Mouse (Mus musculus) stomach, postnatal 0 days (tissue): ENCODE results near the gene Rasal3. TPM values are rescaled to one million over a fixed set of nuclear protein-coding genes. Genes with fewer than 3 reads are reported as not detected.

ENCODE experiments used
- ATAC-seq: fragments of 200-750 bp; cut with Nextera tagmentation; 2 replicates; pipeline ENCODE4 v1.8.0; 2017; ENCODE audit not compliant: low FRiP score, low TSS enrichment
- DNase-seq: peaks from one replicate; pipeline ENCODE4 v3.0.0-alpha.2; 2016; ENCODE audit warnings: low spot score
- H3K27ac ChIP-seq: fragments of 300-500 bp; sonication (generic); replicated peaks from 2 replicates; pipeline ENCODE4 v1.5.1; 2014; ENCODE audit warnings: mild to moderate bottlenecking, control low read depth
- H3K27me3 ChIP-seq: fragments of 300-500 bp; sonication (generic); 2 replicates; pipeline ENCODE4 v1.6.1; 2014; ENCODE audit warnings: low read length; ENCODE audit not compliant: control insufficient read depth, insufficient read depth
- H3K36me3 ChIP-seq: fragments of 300-500 bp; sonication (generic); 2 replicates; pipeline ENCODE4 v1.6.1; 2014; ENCODE audit warnings: low read length, mixed read lengths; ENCODE audit not compliant: control insufficient read depth, insufficient read depth
- H3K4me1 ChIP-seq: fragments of 300-500 bp; sonication (generic); replicated peaks from 2 replicates; pipeline ENCODE4 v1.6.1; 2014; ENCODE audit warnings: antibody characterized with exemption; ENCODE audit not compliant: control insufficient read depth, insufficient read depth
- H3K4me2 ChIP-seq: fragments of 300-500 bp; sonication (generic); replicated peaks from 2 replicates; pipeline ENCODE4 v1.6.1; 2014; ENCODE audit warnings: low read depth, mild to moderate bottlenecking, control low read depth, moderate library complexity
- H3K4me3 ChIP-seq: fragments of 300-500 bp; sonication (generic); 2 replicates; pipeline ENCODE4 v1.5.1; 2014; ENCODE audit warnings: low read depth, low read length, control low read depth
- H3K9ac ChIP-seq: fragments of 300-500 bp; sonication (generic); 2 replicates; pipeline ENCODE4 v1.6.1; 2014; ENCODE audit warnings: mild to moderate bottlenecking, low read length, control low read depth, mixed read lengths
- H3K9me3 ChIP-seq: fragments of 300-500 bp; sonication (generic); 2 replicates; pipeline ENCODE4 v1.6.1; 2016; ENCODE audit warnings: low read length; ENCODE audit not compliant: control insufficient read depth
- CTCF ChIP-seq: IDR thresholded peaks from 2 replicates; pipeline ENCODE4 v1.5.1; 2016; ENCODE audit warnings: antibody characterized with exemption, low read depth, mild to moderate bottlenecking, moderate library complexity
- EP300 ChIP-seq: optimal IDR thresholded peaks from 2 replicates; pipeline ENCODE3; 2016; ENCODE audit warnings: antibody characterized with exemption
- whole genome bisulfite sequencing: fragments of 180-500 bp; shearing (Covaris S2); extraction: QIAGEN DNeasy Blood & Tissue Kit; methylation state at CpG from one replicate; pipeline ENCODE4 v1.1.7; 2014; 5-methylcytosine and 5-hydroxymethylcytosine counted together
- polyA plus RNA-seq: library from polyadenylated mRNA; unstranded; fragments of >200 nt; fragmentation: Nextera tagmentation; extraction: Ambion mirVana; gene quantifications from 2 replicates; pipeline ENCODE4 v1.2.1, GENCODE M21; 2015

Gene Rasal3
- polyA plus RNA-seq, 1 experiment from 2014 or later: 0.63 TPM

DNA sequence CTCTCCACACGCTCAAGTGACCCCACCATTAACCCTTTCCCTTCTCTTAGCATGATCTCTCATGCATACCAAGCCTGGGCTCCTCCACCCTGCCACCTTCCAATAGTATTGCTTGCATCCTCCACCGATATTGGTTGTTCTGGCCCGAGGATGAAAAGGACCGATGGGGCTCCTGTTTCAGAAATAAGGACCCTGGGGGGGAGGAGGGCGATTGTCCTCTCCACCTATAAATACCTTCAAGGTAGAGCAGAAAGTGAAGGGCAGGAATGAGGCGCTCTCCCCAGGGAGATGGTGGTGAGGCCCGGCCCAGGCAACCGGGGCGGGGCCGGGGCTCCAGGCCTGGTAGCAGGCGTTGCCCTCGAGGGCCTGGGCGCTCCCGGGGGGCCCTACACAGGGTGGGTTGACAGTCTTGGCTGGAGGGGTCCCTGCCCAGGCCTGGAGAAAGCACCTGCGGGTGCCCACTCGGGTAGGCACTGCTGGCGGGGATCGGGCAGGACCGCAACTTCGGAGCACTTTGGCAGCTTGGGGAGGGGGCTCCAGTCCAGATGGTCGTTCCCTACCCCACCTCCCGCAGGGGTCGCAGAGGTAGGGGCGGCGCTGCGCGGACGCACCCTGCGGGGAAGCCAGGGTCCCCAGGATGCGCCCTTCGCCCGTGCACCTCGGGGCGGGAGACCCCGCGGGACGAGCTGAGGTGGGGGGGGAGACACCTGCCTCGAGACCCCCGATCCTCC is 14.8 kb downstream of the Rasal3 start:
- peak; percentile 57 for DNase-seq

DNA sequence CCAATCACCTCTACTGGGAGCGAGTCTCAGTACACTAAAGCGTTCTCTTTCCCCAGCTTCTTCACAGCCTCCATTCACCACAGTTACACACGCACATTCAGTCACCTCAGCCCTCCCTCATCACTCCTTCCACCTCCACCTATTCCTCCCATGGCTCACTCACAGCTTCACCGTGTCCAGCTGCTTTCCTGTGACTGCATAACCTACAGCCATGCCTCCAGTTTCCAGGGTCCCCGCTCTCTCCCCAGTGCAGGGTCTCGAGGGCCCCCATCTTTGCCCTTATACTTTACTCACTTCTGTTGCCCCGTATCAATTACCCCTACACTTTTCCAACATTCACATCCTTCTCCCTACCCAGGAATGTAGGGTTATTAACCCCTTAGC is 15.4 kb downstream of the Rasal3 start:
- H3K4me3 ChIP-seq: peak overlapping the region; percentile 78
- WGBS: 39% methylated on average over 7 of the region's 7 CpGs
- H3K9ac ChIP-seq: no peak overlapping the region; the same call in 1 of the 2 replicates
- no peak for TF ChIP-seq CTCF
- no peak for TF ChIP-seq EP300
- H3K9me3 ChIP-seq: no peaks in the 10 kb centered on the region
- DNase-seq (no peak), ATAC-seq (no peak)
- no peaks in the 10 kb centered on the region for H3K4me1 ChIP-seq
- H3K27me3 ChIP-seq: no peaks in the 10 kb centered on the region
- 0 out of 2 replicates have a peak, but pooled peaks cover 4% of the 10 kb centered on the region for H3K36me3 ChIP-seq
- peak overlapping the region; percentile 99; the same call in 1 of the 2 replicates for H3K4me2 ChIP-seq
- peak overlapping the region; percentile 53; the same call in 1 of the 2 replicates for H3K27ac ChIP-seq

More for the DNA sequence above, 14.8 kb downstream of the Rasal3 start:
- Histone ChIP-seq H3K36me3 (0 out of 2 replicates have a peak, but pooled peaks cover 4% of the 10 kb centered on the region), H3K9me3 (no peaks in the 10 kb centered on the region), H3K4me1 (no peaks in the 10 kb centered on the region), H3K4me3 (peak overlapping the region; percentile 78), H3K27ac (peak overlapping the region; percentile 89), H3K9ac (peak overlapping the region; percentile 87), H3K27me3 (no peaks in the 10 kb centered on the region), H3K4me2 (peak overlapping the region; percentile 99)
- no peak for TF ChIP-seq EP300
- no peak for TF ChIP-seq CTCF
- ATAC-seq: peak; percentile 63
- WGBS: 2% methylated on average over 26 of the region's 39 CpGs

DNA sequence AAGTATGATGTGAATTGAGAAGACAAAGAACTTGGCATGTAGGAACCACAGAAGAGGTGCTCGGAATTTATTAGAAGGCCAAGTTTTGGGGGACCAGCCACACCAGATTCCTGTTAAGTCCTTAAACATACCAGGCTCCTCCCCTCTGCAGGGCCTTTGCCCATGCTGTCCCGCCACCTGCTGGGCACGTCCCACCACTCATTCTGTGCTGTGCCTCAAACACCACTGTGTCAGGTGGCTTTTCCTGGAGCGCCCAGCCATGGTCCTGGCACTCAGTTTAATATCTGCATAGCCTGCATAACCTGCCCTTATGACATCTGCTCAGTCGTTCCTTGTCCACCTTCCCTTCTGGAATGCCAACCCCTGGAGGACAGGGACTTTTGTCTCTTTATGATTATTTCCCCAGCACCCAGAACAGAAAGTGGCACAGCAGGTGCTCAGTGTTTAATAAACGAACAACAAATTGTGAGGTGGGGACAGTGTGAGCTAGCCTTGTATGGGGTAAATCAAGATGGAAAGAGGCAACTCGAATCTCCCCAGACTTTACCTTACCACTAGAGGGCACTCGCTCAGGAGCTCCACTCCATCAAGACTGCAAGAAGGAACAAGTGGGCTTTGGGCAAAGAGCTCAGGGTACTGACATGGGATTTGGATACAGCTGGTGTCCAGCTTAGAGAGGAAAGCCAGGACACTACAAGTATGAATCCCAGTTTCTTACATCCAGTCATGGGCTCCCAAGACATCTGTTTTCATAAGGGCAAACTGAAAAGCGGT is 16.5 kb downstream of the Rasal3 start:
- Histone ChIP-seq H3K9me3 (no peaks in the 10 kb centered on the region), H3K4me1 (no peaks in the 10 kb centered on the region), H3K4me3 (no peak overlapping the region), H3K27me3 (no peaks in the 10 kb centered on the region), H3K9ac (no peak overlapping the region), H3K4me2 (no peak overlapping the region), H3K27ac (no peak overlapping the region), H3K36me3 (0 out of 2 replicates have a peak, but pooled peaks cover 4% of the 10 kb centered on the region)
- ATAC-seq: no peak
- peak; percentile 62 for DNase-seq
- 66% methylated on average over 9 of the region's 9 CpGs for WGBS
- TF ChIP-seq EP300: no peak
- TF ChIP-seq CTCF: peak; percentile 73

DNA sequence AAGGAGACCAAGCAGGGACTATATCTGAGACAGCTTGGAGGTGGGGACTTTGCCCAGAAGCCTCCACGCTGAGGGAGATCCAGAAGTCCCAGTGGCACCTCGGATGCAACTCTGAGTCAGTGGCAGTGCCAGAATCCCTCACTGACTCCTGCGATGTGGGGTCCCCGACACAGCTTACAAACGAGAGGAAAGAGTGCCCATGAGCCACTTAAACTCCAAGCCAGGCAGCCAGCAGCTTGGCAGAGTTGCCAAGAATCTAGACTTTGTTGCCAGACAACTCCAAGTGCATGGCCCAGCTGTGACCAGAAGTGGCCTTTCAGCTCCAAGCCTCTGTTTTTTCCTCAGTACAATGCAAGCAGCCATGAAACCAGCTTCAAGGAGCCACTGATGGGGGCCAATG is 19.7 kb downstream of the Rasal3 start:
- 0 out of 2 replicates have a peak, but pooled peaks cover 4% of the 10 kb centered on the region for H3K36me3 ChIP-seq
- no peak overlapping the region for H3K4me3 ChIP-seq
- TF ChIP-seq CTCF (no peak), EP300 (no peak)
- no peaks in the 10 kb centered on the region for H3K4me1 ChIP-seq
- H3K27ac ChIP-seq: no peak overlapping the region
- no peaks in the 10 kb centered on the region for H3K9me3 ChIP-seq
- DNase-seq: no peak
- no peak overlapping the region for H3K4me2 ChIP-seq
- ATAC-seq: no peak
- no peaks in the 10 kb centered on the region for H3K27me3 ChIP-seq
- no peak overlapping the region for H3K9ac ChIP-seq
- WGBS: 89% methylated on average over 5 of the region's 5 CpGs

DNA sequence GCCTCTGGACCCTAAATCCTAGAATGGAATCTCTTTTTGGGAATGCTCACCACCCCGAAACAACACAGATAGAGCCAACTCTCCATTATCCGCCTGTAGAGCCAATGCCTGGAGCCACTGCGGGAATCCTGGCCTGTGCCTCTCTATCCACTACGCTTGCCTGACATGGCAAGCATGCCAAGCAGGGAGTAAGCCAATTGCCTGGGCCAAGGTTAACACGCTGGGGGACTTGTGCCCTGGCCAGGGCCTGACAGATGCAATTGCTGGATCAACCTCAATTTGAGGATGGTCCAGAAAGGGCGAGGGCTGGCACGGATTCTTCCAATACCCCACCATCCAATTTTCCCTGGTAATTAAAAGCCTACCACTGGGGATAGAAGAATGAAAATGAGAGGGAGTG is 20.8 kb downstream of the Rasal3 start:
- Histone ChIP-seq H3K4me2 (no peak overlapping the region), H3K9ac (no peak overlapping the region), H3K9me3 (no peaks in the 10 kb centered on the region), H3K4me1 (no peaks in the 10 kb centered on the region), H3K36me3 (peaks cover 4% of the 10 kb centered on the region; the same call in 1 of the 2 replicates), H3K4me3 (no peak overlapping the region), H3K27me3 (no peaks in the 10 kb centered on the region), H3K27ac (no peak overlapping the region)
- ATAC-seq: no peak
- WGBS: 93% methylated on average over 7 of the region's 7 CpGs
- DNase-seq: no peak
- TF ChIP-seq CTCF (no peak), EP300 (no peak)
